Mouse (Mus musculus) stomach, embryonic 16.5 days (tissue): ENCODE data around the gene Wdr54. TPM values are rescaled to one million over a fixed set of nuclear protein-coding genes. Genes with fewer than 3 reads are reported as not detected.

Source experiments
- ATAC-seq: fragments of 200-750 bp; cut with Nextera tagmentation; 2 replicates; pipeline ENCODE4 v1.8.0; 2017; ENCODE audit warnings: moderate number of reproducible peaks, moderate TSS enrichment; ENCODE audit not compliant: insufficient read depth, low FRiP score
- H3K27ac ChIP-seq: fragments of 300-500 bp; sonication (generic); 2 replicates; pipeline ENCODE4 v1.5.1; 2014; ENCODE audit warnings: low read length
- H3K27me3 ChIP-seq: fragments of 300-500 bp; sonication (generic); 2 replicates; pipeline ENCODE4 v1.6.1; 2014; ENCODE audit warnings: low read length, control low read depth, mixed read lengths; ENCODE audit not compliant: control insufficient read depth, insufficient read depth
- H3K36me3 ChIP-seq: fragments of 300-500 bp; sonication (generic); 2 replicates; pipeline ENCODE4 v1.6.1; 2014; ENCODE audit warnings: low read length; ENCODE audit not compliant: control insufficient read depth, insufficient read depth
- H3K4me1 ChIP-seq: fragments of 300-500 bp; sonication (generic); 2 replicates; pipeline ENCODE4 v1.6.1; 2014; ENCODE audit warnings: low read length, control low read depth, mixed read lengths; ENCODE audit not compliant: control insufficient read depth, insufficient read depth
- H3K4me2 ChIP-seq: fragments of 300-500 bp; sonication (generic); 2 replicates; pipeline ENCODE4 v1.6.1; 2014; ENCODE audit warnings: low read depth, low read length, mixed read lengths
- H3K4me3 ChIP-seq: fragments of 300-500 bp; sonication (generic); replicated peaks from 2 replicates; pipeline ENCODE4 v1.5.1; 2014; ENCODE audit warnings: mild to moderate bottlenecking, low read length
- H3K9ac ChIP-seq: fragments of 300-500 bp; sonication (generic); 2 replicates; pipeline ENCODE4 v1.6.1; 2014; ENCODE audit warnings: low read length
- H3K9me3 ChIP-seq: fragments of 300-500 bp; sonication (generic); replicated peaks from 2 replicates; pipeline ENCODE4 v1.6.1; 2016; ENCODE audit warnings: low read length, control low read depth; ENCODE audit not compliant: control insufficient read depth
- WGBS: fragments of 180-500 bp; shearing (Covaris S2); extraction: QIAGEN DNeasy Blood & Tissue Kit; methylation state at CpG from one replicate; pipeline ENCODE4 v1.1.7; 2014; 5-methylcytosine and 5-hydroxymethylcytosine counted together
- polyA plus RNA-seq: library from polyadenylated mRNA; unstranded; fragments of >200 nt; fragmentation: Nextera tagmentation; extraction: Ambion mirVana; gene quantifications from 2 replicates; pipeline ENCODE4 v1.2.1, GENCODE M21; 2015

Wdr54 gene
- polyA plus RNA-seq, 1 experiment from 2014 or later = 4.1 TPM

DNA sequence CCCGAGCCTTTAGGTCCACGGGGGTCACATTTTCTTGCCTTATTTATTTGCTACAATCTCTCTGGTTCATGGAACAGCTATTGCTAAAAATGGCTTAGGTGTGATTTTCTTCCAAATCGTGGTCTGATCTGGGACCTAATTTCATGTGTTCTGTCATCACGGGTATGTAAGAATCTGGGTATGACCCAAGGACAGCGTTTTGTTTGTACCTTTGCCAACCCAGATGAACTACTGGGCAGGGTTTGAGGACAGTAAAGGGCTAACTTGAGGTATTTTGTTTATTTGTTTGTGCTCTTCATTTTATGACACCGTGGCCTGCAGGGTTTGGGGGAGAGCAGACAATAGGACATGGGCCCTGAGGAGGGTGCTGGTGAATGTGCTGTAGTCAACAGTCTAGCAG is 24.4 kb upstream of the Wdr54 start:
- Histone ChIP-seq H3K27ac (no peak overlapping the region), H3K4me2 (no peak overlapping the region), H3K27me3 (no peaks in the 10 kb centered on the region), H3K4me3 (no peak overlapping the region), H3K9me3 (no peaks in the 10 kb centered on the region), H3K36me3 (no peaks in the 10 kb centered on the region), H3K9ac (no peak overlapping the region), H3K4me1 (peaks cover 9% of the 10 kb centered on the region)
- no peak for ATAC-seq
- 80% methylated on average over 6 of the region's 6 CpGs for WGBS

DNA sequence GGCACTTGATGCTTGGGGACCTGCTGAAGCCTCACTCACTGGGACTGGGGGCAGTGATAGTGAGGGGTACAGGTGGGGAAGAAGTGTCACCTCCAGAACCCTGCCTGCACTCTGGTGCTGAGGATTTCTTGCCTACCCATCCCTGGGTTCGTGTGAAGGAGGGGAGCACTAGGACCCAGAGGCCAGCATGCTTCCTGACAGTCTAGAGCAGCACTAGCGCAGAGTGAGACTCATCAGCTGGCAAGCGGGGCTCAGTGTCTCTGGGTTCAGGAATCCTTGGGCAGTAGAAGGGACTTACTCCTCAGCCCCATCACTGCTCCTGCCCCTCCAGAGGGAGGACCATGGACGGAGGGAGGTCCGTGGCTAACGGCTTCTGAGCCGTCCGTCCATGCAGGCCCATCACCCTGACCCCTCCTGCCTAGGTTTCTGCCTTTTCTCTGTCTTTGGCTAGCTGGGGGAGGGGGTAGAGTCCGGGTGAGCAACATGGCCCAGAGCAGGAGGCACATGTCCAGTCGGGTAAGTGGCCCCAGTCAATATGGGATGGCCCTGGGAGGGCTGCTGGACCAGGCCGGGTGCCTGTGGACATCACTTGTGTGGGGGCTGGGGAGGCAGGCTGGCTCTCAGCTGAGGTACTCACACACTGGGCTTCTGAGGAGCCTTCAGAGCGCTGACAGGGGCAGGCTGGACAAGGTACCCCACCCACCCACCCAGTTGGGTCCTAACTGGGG is 23.4 kb upstream of the Wdr54 start:
- Histone ChIP-seq H3K27me3 (no peaks in the 10 kb centered on the region), H3K9me3 (no peaks in the 10 kb centered on the region), H3K4me2 (peak overlapping the region; percentile 51), H3K36me3 (no peaks in the 10 kb centered on the region), H3K4me1 (peaks cover 8% of the 10 kb centered on the region), H3K4me3 (peak overlapping the region; percentile 22), H3K9ac (peak overlapping the region; percentile 61), H3K27ac (no peak overlapping the region)
- ATAC-seq = peak; percentile 72; the same call in 1 of the 2 replicates
- WGBS = 31% methylated on average over 12 of the region's 12 CpGs

DNA sequence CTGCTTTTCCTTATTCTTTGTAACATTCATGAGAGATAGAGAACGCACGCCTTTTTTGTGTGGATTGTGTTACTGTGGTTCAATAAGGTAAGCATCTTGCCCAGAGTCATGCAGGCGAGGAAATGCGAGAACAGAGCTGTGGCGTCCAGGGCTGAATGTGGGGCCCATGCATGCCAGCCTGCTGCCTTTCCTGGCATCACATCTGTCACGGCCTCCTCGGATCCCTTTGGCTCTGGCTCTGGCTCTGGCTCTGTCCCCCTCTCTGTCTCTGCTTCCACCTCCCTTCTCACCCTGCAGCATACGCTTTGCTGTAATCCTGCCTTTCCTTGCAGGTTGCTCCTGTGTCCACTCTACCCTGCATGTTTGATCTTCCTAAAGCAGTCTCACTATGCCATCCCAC is 19.8 kb upstream of the Wdr54 start:
- H3K4me2 ChIP-seq = no peak overlapping the region
- ATAC-seq = no peak
- H3K27ac ChIP-seq = no peak overlapping the region
- no peaks in the 10 kb centered on the region for H3K27me3 ChIP-seq
- H3K9me3 ChIP-seq = no peaks in the 10 kb centered on the region
- H3K4me1 ChIP-seq = peaks cover 8% of the 10 kb centered on the region
- WGBS = 82% methylated on average over 8 of the region's 8 CpGs
- H3K9ac ChIP-seq = no peak overlapping the region
- no peaks in the 10 kb centered on the region for H3K36me3 ChIP-seq
- H3K4me3 ChIP-seq = no peak overlapping the region

DNA sequence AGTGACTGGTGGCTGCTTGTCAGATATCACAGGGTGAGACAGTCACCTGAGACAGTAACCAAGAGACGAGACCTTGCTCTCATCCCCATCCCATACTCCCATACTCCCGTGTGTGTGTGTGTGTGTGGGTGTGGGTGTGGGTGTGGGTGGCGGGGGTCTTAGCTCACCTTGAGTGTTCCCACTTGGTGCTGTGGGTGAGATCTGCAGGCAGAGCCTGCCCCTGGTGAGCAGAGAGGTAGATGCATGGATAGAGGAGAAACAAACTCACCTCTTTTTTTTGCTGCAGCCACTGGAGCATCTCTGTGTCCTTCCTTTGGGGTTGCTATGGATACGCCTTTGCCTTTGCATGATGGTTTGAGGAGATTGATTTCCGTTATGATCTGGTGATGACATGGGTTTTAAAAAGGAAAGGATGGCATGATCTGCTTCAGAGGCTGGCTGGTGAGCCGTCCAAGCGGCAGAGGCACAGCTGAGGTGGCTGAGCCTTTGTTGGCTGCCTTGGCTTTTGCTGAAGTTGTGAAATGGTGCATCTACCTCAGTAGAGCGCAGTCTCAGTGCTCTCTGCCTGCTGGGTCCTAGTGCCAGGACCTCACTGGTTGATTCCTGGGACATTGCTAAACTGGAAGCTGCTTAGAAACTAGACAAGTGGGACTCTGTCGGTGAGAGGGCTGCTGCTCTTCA is 16.2 kb upstream of the Wdr54 start:
- ATAC-seq = no peak
- no peaks in the 10 kb centered on the region for H3K27me3 ChIP-seq
- 66% methylated on average over 9 of the region's 9 CpGs for WGBS
- no peak overlapping the region for H3K4me3 ChIP-seq
- no peak overlapping the region for H3K27ac ChIP-seq
- no peak overlapping the region for H3K9ac ChIP-seq
- no peak overlapping the region for H3K4me2 ChIP-seq
- no peaks in the 10 kb centered on the region; the same call in 1 of the 2 replicates for H3K4me1 ChIP-seq
- H3K9me3 ChIP-seq = no peaks in the 10 kb centered on the region
- no peaks in the 10 kb centered on the region for H3K36me3 ChIP-seq

DNA sequence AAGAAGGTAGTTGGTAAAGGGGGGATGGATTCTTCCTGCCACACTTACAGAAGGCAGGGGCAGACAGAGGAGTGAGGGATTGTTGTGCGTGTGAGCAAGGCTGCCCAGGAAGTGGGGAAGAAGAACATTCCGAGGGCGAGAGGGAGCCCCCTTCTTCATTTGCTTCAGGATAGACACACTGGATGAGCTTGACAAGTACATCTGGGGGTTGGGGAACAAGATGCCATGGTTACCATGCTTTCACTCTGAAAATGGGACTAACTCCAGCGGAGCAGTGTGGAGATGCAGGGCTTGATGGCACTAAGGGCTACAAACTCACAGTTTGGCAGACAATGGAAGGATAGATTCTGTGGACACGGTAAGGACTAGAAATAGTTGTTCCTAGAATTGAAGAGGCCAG is 14.9 kb upstream of the Wdr54 start:
- WGBS = 77% methylated on average over 5 of the region's 5 CpGs
- Histone ChIP-seq H3K4me2 (no peak overlapping the region), H3K9ac (no peak overlapping the region), H3K4me3 (no peak overlapping the region), H3K27me3 (no peaks in the 10 kb centered on the region), H3K27ac (no peak overlapping the region), H3K4me1 (peaks cover 6% of the 10 kb centered on the region; the same call in 1 of the 2 replicates), H3K9me3 (no peaks in the 10 kb centered on the region), H3K36me3 (no peaks in the 10 kb centered on the region)
- no peak for ATAC-seq

DNA sequence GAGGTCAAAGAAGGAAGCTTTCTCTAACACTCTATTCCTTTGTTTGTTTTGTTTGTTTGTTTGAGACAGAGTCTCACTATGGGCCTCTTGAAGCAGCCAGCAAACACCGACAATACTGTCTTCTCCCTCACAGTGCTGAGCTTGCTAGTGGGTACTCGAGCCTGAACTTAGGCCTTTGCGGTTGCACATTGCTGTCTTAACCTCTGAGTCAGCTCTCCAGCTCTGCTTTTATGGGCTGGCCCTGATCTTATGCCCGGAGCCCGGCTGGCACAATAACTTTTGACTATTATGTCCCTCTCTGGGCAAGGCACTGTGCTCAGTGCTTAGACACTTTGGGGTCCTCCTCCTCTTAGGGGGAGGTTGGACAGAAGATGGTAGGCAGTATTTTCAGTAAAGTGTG is 13.7 kb upstream of the Wdr54 start:
- no peaks in the 10 kb centered on the region for H3K36me3 ChIP-seq
- H3K27ac ChIP-seq = no peak overlapping the region
- no peak overlapping the region for H3K9ac ChIP-seq
- H3K4me1 ChIP-seq = peaks cover 9% of the 10 kb centered on the region
- 75% methylated on average over 5 of the region's 5 CpGs for WGBS
- no peaks in the 10 kb centered on the region for H3K9me3 ChIP-seq
- ATAC-seq = no peak
- H3K4me2 ChIP-seq = no peak overlapping the region
- no peaks in the 10 kb centered on the region for H3K27me3 ChIP-seq
- no peak overlapping the region for H3K4me3 ChIP-seq

DNA sequence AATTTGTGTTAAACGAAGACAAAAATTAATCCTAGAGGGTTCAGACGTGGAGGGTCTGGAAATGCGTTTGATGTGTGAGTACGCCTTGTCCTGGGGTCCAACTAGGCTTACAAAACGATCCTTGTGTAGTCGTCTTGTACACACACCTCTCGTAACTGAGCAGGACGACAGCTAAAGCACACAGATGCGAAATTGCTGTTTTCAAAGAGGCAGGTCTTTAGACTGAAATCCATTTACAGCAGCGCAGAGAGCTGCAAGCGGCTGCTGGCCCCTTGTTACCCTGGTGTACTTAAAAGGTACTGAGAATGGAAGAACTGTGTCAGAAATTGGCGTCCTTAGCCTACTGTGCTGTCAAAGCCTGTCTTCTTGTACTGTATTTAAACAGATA is 10.0 kb upstream of the Wdr54 start:
- Histone ChIP-seq H3K4me3 (peak overlapping the region; percentile 86), H3K4me1 (peaks cover 25% of the 10 kb centered on the region), H3K9me3 (no peaks in the 10 kb centered on the region), H3K27me3 (peaks cover 14% of the 10 kb centered on the region), H3K36me3 (no peaks in the 10 kb centered on the region), H3K9ac (peak overlapping the region; percentile 93), H3K4me2 (peak overlapping the region; percentile 79), H3K27ac (peak overlapping the region; percentile 88)
- no peak for ATAC-seq
- WGBS = under 1% methylated on average over 12 of the region's 12 CpGs

DNA sequence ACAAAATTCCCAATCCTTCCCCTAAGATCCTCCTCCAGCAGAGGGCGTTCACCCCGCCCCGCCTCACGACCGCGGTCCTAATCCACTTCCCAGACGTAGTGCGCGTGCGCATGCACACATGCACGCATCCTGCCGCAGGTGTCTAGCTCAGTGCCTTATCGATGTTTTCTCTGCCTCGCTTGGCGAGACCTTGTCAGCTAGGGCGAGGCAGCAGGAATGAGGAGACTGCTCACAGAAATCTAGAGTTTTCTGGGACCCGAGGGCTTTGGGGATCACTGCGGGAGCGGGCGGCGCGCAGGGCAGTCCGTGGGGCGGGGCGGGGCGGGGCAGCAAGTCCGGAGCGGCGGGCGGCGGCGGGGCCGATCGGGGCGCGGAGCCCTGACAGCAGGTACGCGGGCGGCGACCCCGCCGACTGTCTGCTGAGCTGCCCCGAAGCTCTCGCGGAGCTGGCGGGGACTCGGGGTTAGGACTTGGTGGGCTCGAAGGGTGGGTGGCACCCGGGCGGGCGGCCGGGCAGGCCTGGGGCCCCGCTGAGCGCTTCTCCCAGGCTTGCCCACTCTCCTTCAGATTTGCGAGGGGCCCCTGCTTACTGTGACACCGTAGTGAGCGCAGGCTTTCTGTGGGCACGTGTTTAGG is 9.5 kb upstream of the Wdr54 start, which contains the start of gene Dctn1:
Gene Dctn1, plus strand, starts transcription at position 314 of the 636 bp plus-strand sequence.
- Histone ChIP-seq H3K36me3 (no peaks in the 10 kb centered on the region), H3K9me3 (no peaks in the 10 kb centered on the region), H3K27ac (peak within 1 kb of the TSS; percentile 88), H3K4me3 (peak within 1 kb of the TSS; percentile 86), H3K4me2 (peak within 1 kb of the TSS; percentile 79), H3K27me3 (peaks cover 19% of the 10 kb centered on the region), H3K9ac (peak within 1 kb of the TSS; percentile 93), H3K4me1 (peaks cover 25% of the 10 kb centered on the region)
- ATAC-seq = peak; percentile 86
- WGBS = under 1% methylated on average over 55 of the region's 58 CpGs

DNA sequence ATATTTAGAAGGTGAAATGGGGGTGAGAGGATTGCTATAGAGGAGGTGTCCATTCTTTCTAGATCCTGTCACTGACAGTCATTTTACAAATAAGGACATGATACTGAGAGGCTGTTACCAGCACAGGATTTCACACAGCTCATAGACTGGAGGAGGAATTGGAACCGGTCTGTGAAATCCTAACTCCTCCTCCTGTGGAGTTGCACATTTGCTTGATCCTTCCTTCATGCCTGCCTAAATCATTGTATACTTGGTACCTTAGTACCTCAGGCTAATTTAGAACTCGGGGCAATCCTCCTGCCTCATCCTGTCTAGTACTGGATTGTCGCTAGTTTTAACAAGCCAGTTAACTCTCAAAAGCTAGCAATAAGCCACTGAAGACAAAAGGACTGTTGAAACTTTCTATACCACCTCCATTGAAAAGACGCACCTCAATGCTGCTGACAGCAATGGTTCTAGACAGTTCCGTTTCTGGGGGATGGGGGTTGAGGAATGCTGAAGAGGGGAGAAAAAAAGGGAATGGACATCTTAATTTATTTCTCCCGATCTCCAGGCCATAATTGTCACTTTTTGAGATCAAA is 8.9 kb upstream of the Wdr54 start:
- ATAC-seq = no peak; the same call in 1 of the 2 replicates
- Histone ChIP-seq H3K36me3 (no peaks in the 10 kb centered on the region), H3K27ac (peak overlapping the region; percentile 53), H3K4me3 (peak overlapping the region; percentile 86), H3K9me3 (no peaks in the 10 kb centered on the region), H3K4me2 (peak overlapping the region; percentile 79), H3K9ac (peak overlapping the region; percentile 93), H3K27me3 (peaks cover 21% of the 10 kb centered on the region), H3K4me1 (peaks cover 25% of the 10 kb centered on the region)
- 3% methylated on average over 6 of the region's 6 CpGs for WGBS
